Mouse (Mus musculus): ENCODE results near the gene Pth2.

- TF ChIP-seq CTCF (conservative IDR thresholded peaks at IDR 0.05; ENCODE audit: low read length) (no peak), POU5F1 (IDR thresholded peaks at IDR 0.05; ENCODE audit: borderline replicate concordance, low read length) (no peak), NANOG (IDR thresholded peaks at IDR 0.05; ENCODE audit: borderline replicate concordance, low read length) (no peak)
Measured at GRCm38 (mm10) chr7:45211851-45212251, 31.1 kb downstream of the Pth2 start, which contains the start of gene Dkkl1.
